Mouse (Mus musculus) testis, adult 2 months (tissue): ENCODE results near the gene Fam53a.

Source experiments
- CTCF ChIP-seq: fragments of 200-500 bp; IDR thresholded peaks from 2 replicates; pipeline ENCODE4 v1.5.1; 2012; ENCODE audit warnings: low read depth, mild to moderate bottlenecking, inconsistent platforms, low read length, moderate library complexity; ENCODE audit not compliant: control insufficient read depth, insufficient read depth, insufficient replicate concordance
- POLR2A ChIP-seq: fragments of 200-500 bp; IDR thresholded peaks from 2 replicates; pipeline ENCODE4 v1.6.1; 2012; ENCODE audit warnings: low read depth, mild to moderate bottlenecking, inconsistent platforms, low read length, moderate library complexity; ENCODE audit not compliant: control insufficient read depth

DNA sequence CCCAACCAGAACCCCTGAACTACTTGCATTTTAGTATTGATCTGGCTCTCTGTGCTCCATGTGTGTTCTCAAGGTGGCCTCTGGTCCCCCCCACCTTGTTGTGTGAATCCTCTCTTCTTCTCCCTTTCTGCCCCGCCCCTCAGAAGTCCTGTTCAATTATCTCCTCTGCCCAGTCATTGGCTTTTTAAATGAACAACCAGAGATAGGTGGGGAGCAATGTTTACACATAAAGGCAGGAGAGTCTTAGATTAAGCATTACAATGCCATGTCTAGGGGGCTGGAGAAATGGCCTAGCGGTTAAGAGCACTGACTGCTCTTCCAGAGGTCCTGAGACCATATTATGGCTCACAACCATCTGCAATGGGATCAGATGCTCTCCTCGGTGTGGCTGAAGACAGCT lies 5.9 kb upstream of the Fam53a start:
- TF ChIP-seq POLR2A (no peak), CTCF (no peak)
